Mouse (Mus musculus): ENCODE results near the gene Tent5c.

Gene Tent5c

GRCm38 (mm10) chr3:100488251-100489132 is 632 bp downstream of the Tent5c start:
- in situ Hi-C loops (cut with MboI; ENCODE audit: low sequenced_read_pairs) = no loop called here

GRCm38 (mm10) chr3:100487046-100487445 is 2.1 kb downstream of the Tent5c start:
- in situ Hi-C loops (cut with MboI; ENCODE audit: low sequenced_read_pairs) = no loop called here

GRCm38 (mm10) chr3:100485390-100486132 is 3.6 kb downstream of the Tent5c start:
- in situ Hi-C loops (cut with MboI; ENCODE audit: low sequenced_read_pairs) = no loop called here

- in situ Hi-C loops (cut with MboI; ENCODE audit: low sequenced_read_pairs) = loop anchor here (5.0 kb wide), 1 partner anchor 61 kb away; no protein-coding TSS in a partner anchor
These were observed 6.0 kb downstream of the Tent5c start for GRCm38 (mm10) chr3:100482971-100483610.

- in situ Hi-C loops (cut with MboI; ENCODE audit: low sequenced_read_pairs) = loop anchor here (5.0 kb wide), 1 partner anchor 60 kb away; no protein-coding TSS in a partner anchor
These were observed 6.7 kb downstream of the Tent5c start for GRCm38 (mm10) chr3:100482324-100482911.

GRCm38 (mm10) chr3:100480251-100481005 is 8.7 kb downstream of the Tent5c start:
- in situ Hi-C loops (cut with MboI; ENCODE audit: low sequenced_read_pairs) = loop anchor here (5.0 kb wide), 1 partner anchor 58 kb away; no protein-coding TSS in a partner anchor

GRCm38 (mm10) chr3:100474950-100475472 is 14.1 kb downstream of the Tent5c start:
- in situ Hi-C loops (cut with MboI; ENCODE audit: low sequenced_read_pairs) = no loop called here

- in situ Hi-C loops (cut with MboI; ENCODE audit: low sequenced_read_pairs) = no loop called here
These were observed 14.6 kb downstream of the Tent5c start for GRCm38 (mm10) chr3:100474536-100474935.

- in situ Hi-C loops (cut with MboI; ENCODE audit: low sequenced_read_pairs) = no loop called here
These were observed 16.0 kb downstream of the Tent5c start for GRCm38 (mm10) chr3:100473146-100473545.

- in situ Hi-C loops (cut with MboI; ENCODE audit: low sequenced_read_pairs) = no loop called here
These were observed 18.2 kb downstream of the Tent5c start for GRCm38 (mm10) chr3:100470902-100471301.

- in situ Hi-C loops (cut with MboI; ENCODE audit: low sequenced_read_pairs) = no loop called here
These were observed 19.0 kb downstream of the Tent5c start for GRCm38 (mm10) chr3:100470101-100470500.

- in situ Hi-C loops (cut with MboI; ENCODE audit: low sequenced_read_pairs) = no loop called here
These were observed 22.6 kb downstream of the Tent5c start for GRCm38 (mm10) chr3:100466551-100466950.

GRCm38 (mm10) chr3:100464596-100464995 is 24.5 kb downstream of the Tent5c start:
- in situ Hi-C loops (cut with MboI; ENCODE audit: low sequenced_read_pairs) = no loop called here

- in situ Hi-C loops (cut with MboI; ENCODE audit: low sequenced_read_pairs) = no loop called here
These were observed 25.2 kb downstream of the Tent5c start for GRCm38 (mm10) chr3:100463959-100464265.

- in situ Hi-C loops (cut with MboI; ENCODE audit: low sequenced_read_pairs) = no loop called here
These were observed 25.8 kb downstream of the Tent5c start for GRCm38 (mm10) chr3:100463160-100463958.

GRCm38 (mm10) chr3:100462235-100463083 is 26.7 kb downstream of the Tent5c start:
- in situ Hi-C loops (cut with MboI; ENCODE audit: low sequenced_read_pairs) = no loop called here

GRCm38 (mm10) chr3:100460510-100460909 is 28.6 kb downstream of the Tent5c start:
- in situ Hi-C loops (cut with MboI; ENCODE audit: low sequenced_read_pairs) = no loop called here

- in situ Hi-C loops (cut with MboI; ENCODE audit: low sequenced_read_pairs) = no loop called here
These were observed 45.2 kb downstream of the Tent5c start for GRCm38 (mm10) chr3:100443798-100444500.

Measured in CH12F3 (cell line).